Mouse (Mus musculus) lung, adult 2 months (tissue): ENCODE measurements around the gene Zfp13. TPM values are rescaled to one million over a fixed set of nuclear protein-coding genes. Genes with fewer than 3 reads are reported as not detected.

Experiments
- DNase-seq: peaks from one replicate; pipeline ENCODE4 v3.0.0; 2022
- H3K4me1 ChIP-seq: fragments of 200-500 bp; 2 replicates; pipeline ENCODE4 v1.6.1; 2011; ENCODE audit warnings: low read length; ENCODE audit not compliant: control insufficient read depth, insufficient read depth
- H3K4me3 ChIP-seq: fragments of 200-500 bp; replicated peaks from 2 replicates; pipeline ENCODE3; 2011; ENCODE audit warnings: low read depth, mild to moderate bottlenecking, control low read depth, low read length; ENCODE audit errors: extremely low read depth
- CTCF ChIP-seq: fragments of 200-500 bp; IDR thresholded peaks from 2 replicates; pipeline ENCODE4 v1.5.1; 2011; ENCODE audit warnings: mild to moderate bottlenecking, low read length, control low read depth; ENCODE audit not compliant: insufficient read depth
- POLR2A ChIP-seq: fragments of 200-500 bp; IDR thresholded peaks from 2 replicates; pipeline ENCODE4 v1.6.1; 2011; ENCODE audit warnings: low read depth, mild to moderate bottlenecking, control low read depth, low read length, borderline replicate concordance; ENCODE audit errors: extremely low read depth
- WGBS: fragments of 180-500 bp; shearing (Covaris S2); methylation state at CpG from one replicate; pipeline ENCODE4 v1.1.7; 2018; 5-methylcytosine and 5-hydroxymethylcytosine counted together
- polyA plus RNA-seq: library from polyadenylated mRNA; depleted of rRNA; stranded (reverse); fragments of >200 nt; gene quantifications from 2 replicates; pipeline ENCODE4 v1.2.3, GENCODE M21; 2012

The Zfp13 gene
- polyA plus RNA-seq, 1 experiment, result 14.9 TPM

- WGBS, result 90% methylated on average over 1 of the region's 1 CpGs
- TF ChIP-seq POLR2A (no peak), CTCF (no peak)
- peak; percentile 3 for DNase-seq
- H3K4me1 ChIP-seq, result 0 out of 2 replicates have a peak, but pooled peaks cover 4% of the 10 kb centered on the region
- H3K4me3 ChIP-seq, result no peak overlapping the region
These were observed 54.5 kb downstream of the Zfp13 start for GRCm38 (mm10) chr17:23544766-23545165.

- Histone ChIP-seq H3K4me1 (0 out of 2 replicates have a peak, but pooled peaks cover 4% of the 10 kb centered on the region), H3K4me3 (no peak overlapping the region)
- no peak for DNase-seq
- no peak for TF ChIP-seq CTCF
- no peak for TF ChIP-seq POLR2A
- 66% methylated on average over 4 of the region's 4 CpGs for WGBS
These were observed 55.3 kb downstream of the Zfp13 start for GRCm38 (mm10) chr17:23543983-23544382.

- Histone ChIP-seq H3K4me3 (no peak overlapping the region), H3K4me1 (0 out of 2 replicates have a peak, but pooled peaks cover 4% of the 10 kb centered on the region)
- no peak for TF ChIP-seq CTCF
- no peak for TF ChIP-seq POLR2A
- 22% methylated on average over 5 of the region's 5 CpGs for WGBS
- no peak for DNase-seq
These were observed 56.0 kb downstream of the Zfp13 start for GRCm38 (mm10) chr17:23543325-23543724.

GRCm38 (mm10) chr17:23542835-23543234 is 56.5 kb downstream of the Zfp13 start:
- no peak for DNase-seq
- WGBS, result 36% methylated on average over 4 of the region's 4 CpGs
- TF ChIP-seq CTCF (no peak), POLR2A (no peak)
- peaks cover 6% of the 10 kb centered on the region for H3K4me1 ChIP-seq
- H3K4me3 ChIP-seq, result no peak overlapping the region

- no peak for TF ChIP-seq POLR2A
- no peak for TF ChIP-seq CTCF
- no peak overlapping the region for H3K4me3 ChIP-seq
- 32% methylated on average over 12 of the region's 12 CpGs for WGBS
- DNase-seq, result peak; percentile 7
- H3K4me1 ChIP-seq, result peaks cover 8% of the 10 kb centered on the region
These were observed 57.1 kb downstream of the Zfp13 start for GRCm38 (mm10) chr17:23542004-23542720.

- H3K4me3 ChIP-seq, result no peak overlapping the region
- WGBS, result 45% methylated on average over 31 of the region's 31 CpGs
- no peak for TF ChIP-seq CTCF
- TF ChIP-seq POLR2A, result no peak
- peaks cover 8% of the 10 kb centered on the region for H3K4me1 ChIP-seq
- no peak for DNase-seq
These were observed 58.4 kb downstream of the Zfp13 start for GRCm38 (mm10) chr17:23540605-23541475.

GRCm38 (mm10) chr17:23540106-23540505 is 59.2 kb downstream of the Zfp13 start:
- no peak for TF ChIP-seq POLR2A
- no peak for TF ChIP-seq CTCF
- WGBS, result 49% methylated on average over 3 of the region's 3 CpGs
- no peak for DNase-seq
- no peak overlapping the region for H3K4me3 ChIP-seq
- peaks cover 8% of the 10 kb centered on the region for H3K4me1 ChIP-seq

- 88% methylated on average over 5 of the region's 5 CpGs for WGBS
- TF ChIP-seq CTCF (no peak), POLR2A (no peak)
- Histone ChIP-seq H3K4me1 (peaks cover 8% of the 10 kb centered on the region), H3K4me3 (no peak overlapping the region)
- DNase-seq, result no peak
These were observed 59.7 kb downstream of the Zfp13 start for GRCm38 (mm10) chr17:23539608-23540007.

- peak overlapping the region; percentile 36 for H3K4me3 ChIP-seq
These were observed 60.8 kb downstream of the Zfp13 start for GRCm38 (mm10) chr17:23538299-23539015.

More at GRCm38 (mm10) chr17:23538299-23539015, 60.8 kb downstream of the Zfp13 start:
- WGBS, result 13% methylated on average over 21 of the region's 21 CpGs
- no peak for TF ChIP-seq POLR2A
- no peak for TF ChIP-seq CTCF
- H3K4me1 ChIP-seq, result peaks cover 3% of the 10 kb centered on the region
- no peak for DNase-seq
